Mouse (Mus musculus) left cerebral cortex, postnatal 10 days (tissue): ENCODE measurements around the gene Chrm5. TPM values are rescaled to one million over a fixed set of nuclear protein-coding genes. Genes with fewer than 3 reads are reported as not detected.

ENCODE experiments used
- DNase-seq, 2 experiments: peaks; one replicate each; pipeline ENCODE4 v3.0.0; 2021 to 2022; ENCODE audit warnings: low spot score in 2 of 2, mixed read lengths in 1 of 2; ENCODE audit errors: extremely low spot score in 1 of 2
- intact Hi-C: fragments of 180-260 bp; cut with DNase I; formaldehyde crosslinking; loops from one replicate; pipeline ENCODE4 v1.15.1; 2025
- total RNA-seq, 2 experiments: library from RNA; stranded (reverse); gene quantifications; 2 replicates each; pipeline ENCODE4 v1.2.3; 2021

Chrm5 gene
- total RNA-seq, 2 experiments from 2014 or later: 1.8 to 3.1 TPM

DNA sequence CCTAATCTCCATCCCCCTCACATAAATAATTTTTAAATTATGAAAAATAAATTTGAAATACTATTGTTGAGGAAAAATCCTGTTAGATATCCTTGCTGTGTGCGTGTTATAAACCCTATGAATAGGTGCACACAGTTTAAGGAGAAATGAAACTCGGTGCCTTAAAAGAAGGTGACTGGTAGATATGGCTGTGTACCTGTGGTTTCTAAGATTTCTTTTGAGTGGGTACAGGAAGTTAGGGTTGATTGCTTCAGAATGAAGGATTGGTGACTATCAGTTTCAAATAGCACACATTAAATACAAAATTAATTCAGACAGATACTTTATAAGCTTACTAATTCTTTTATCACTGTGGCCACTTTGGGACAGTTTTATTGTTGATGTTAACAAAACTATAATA lies 43.0 kb downstream of the Chrm5 start:
- DNase-seq: no peak
- intact Hi-C loops: no loop called here

DNA sequence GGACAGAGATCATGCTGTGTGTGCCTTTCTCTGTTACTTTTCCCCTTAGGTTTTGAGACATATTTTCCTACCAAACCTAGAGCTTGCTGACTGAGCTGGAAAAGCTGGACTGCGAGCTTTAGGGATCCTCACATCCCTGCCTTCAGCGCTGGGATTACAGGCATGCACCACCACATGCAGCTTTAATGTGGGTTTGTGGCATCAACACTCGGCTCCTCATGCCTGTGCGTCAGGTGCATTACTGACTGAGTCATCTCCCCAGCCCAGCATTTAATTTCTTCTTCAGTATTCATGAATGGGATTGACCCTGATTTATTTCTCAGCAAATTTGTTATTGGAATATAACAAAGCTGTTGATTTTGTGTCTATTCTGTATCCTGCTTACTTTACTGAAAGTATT lies 44.3 kb downstream of the Chrm5 start:
- DNase-seq: no peak
- intact Hi-C loops: no loop called here

DNA sequence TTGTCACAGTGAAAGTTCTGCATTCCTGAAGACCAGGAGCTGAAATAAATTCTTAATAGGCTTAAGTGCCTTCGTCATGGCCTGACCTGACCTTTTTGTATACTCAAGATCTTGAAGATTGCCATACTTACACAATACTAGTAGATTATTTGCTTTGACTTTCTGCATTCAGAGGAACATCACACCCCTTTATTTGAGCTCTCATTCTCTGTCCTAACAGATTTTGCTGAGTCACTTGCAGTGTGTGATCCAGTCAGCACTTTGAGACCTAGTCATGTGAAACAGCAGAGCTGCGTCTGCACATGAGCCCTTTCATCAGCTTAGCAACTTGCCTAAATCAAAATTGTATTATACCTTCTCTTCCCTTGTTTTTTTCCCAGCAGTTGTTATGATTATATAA lies 47.2 kb downstream of the Chrm5 start:
- intact Hi-C loops: no loop called here
- no peak for DNase-seq

DNA sequence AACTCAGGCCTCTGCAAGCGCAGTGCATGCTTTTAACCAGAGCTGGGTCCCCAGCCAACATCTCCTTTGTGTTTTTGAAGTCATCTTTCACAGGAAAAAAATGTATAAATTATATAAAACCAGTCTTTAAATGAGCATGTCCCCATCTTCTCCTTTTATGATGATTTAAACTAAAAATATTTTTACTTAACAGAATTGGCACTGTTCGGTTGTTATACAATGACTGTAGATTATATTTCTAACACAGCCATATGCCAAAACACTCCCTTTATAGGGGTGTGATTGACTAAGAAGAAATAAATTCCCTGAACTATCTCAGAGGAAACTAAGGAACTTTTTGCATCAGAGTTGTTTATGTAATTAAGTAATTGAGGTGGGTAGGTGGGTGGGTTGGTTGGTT lies 48.0 kb downstream of the Chrm5 start:
- intact Hi-C loops: no loop called here
- no peak for DNase-seq

DNA sequence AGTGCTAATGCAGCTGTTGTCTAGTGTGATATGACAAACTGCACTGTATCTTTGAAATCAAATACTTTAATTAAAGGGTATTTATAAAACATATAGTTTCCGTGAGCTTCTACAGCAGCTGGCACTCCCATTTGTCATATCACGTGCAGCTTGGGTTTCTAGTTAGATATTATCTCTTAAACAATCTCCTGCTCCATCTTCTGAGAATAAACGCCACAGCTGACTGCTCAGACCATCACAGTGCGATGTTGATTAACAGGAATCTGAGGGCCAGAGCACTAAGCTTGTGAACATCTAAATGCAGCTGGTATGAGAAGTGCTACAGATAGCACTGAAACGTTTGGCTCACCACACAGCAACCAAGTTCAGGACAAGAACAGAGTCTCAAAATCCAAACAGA lies 50.2 kb downstream of the Chrm5 start:
- no peak for DNase-seq
- intact Hi-C loops: no loop called here

DNA sequence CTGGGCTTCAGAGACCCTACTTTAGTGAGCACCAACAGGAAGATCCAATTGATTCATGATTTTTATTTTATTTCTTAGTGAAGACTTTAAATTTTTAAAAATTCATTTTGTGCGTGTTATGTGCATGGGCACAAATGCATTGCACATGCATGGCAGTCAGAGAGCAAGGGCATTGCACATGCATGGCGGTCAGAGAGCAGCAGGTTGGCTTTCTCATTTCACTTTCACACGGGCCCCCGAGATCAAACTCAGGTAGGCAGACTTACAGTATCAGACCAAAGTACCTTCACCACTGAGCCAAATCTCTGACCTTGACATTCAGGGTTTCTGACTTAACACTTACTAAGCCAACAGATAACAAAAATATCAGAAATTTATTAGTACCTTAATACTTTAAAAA lies 50.9 kb downstream of the Chrm5 start:
- no peak for DNase-seq
- intact Hi-C loops: no loop called here

Other genes with a start within 250 kb of the Chrm5 start
- gene Lpcat4, start 241.3 kb downstream of the Chrm5 start, total RNA-seq: 10 to 100 TPM; 77.4 to 82.7 TPM
- not detected for gene Nutm1, start 221.5 kb downstream of the Chrm5 start, total RNA-seq
- 10 to 100 TPM; 72.0 to 74.7 TPM for gene Nop10, start 218.8 kb downstream of the Chrm5 start, total RNA-seq
- gene Slc12a6, start 214.9 kb downstream of the Chrm5 start, total RNA-seq: 10 to 100 TPM; 92.8 to 96.6 TPM
- gene Gm21985, start 214.5 kb downstream of the Chrm5 start, total RNA-seq: 1 to 10 TPM; 1.2 to 3.6 TPM
- 100 to 1,000 TPM; 165 to 172 TPM for gene Emc4, start 112.7 kb downstream of the Chrm5 start, total RNA-seq
- 10 to 100 TPM; 15.4 to 17.3 TPM for gene Katnbl1, start 101.6 kb downstream of the Chrm5 start, total RNA-seq
- gene Emc7, start 25.8 kb downstream of the Chrm5 start, total RNA-seq: 10 to 100 TPM; 37.5 to 38.2 TPM
- gene Aven, start 12.2 kb upstream of the Chrm5 start, total RNA-seq: 10 to 100 TPM in 1 of 2 experiments, 1 to 10 TPM in 1; 9.6 to 11.4 TPM